Comparison of ENCODE assay signal across 9 mouse cellular contexts in genomic region chr15:79162822-79163221, GRCm38 (mm10). TPM values are rescaled to one million over a fixed set of nuclear protein-coding genes. Genes with fewer than 3 reads are reported as not detected.
A peak's percentile ranks its signal among the peaks of the same experiment; 100 is the strongest.
DNase-seq lines count a peak whose midpoint lies in the region; ATAC-seq and TF ChIP-seq lines count a peak whose summit lies in the region.
"Had no signal": no experiment of that assay in that cellular context is flagged by ENCODE, and none has a peak within 500 bp of the region (broad histone marks: within the 10 kb centered on the region; RNA-seq: fewer than 3 reads in every experiment).

No protein-coding gene starts in this region.

- H3K36me3 ChIP-seq in heart, embryonic 11.5 days (ENCODE audit: control insufficient read depth, insufficient read depth, low read length) = no peaks in the 10 kb centered on the region
- no peaks in the 10 kb centered on the region for H3K36me3 ChIP-seq in midbrain, postnatal 0 days (ENCODE audit: insufficient read depth, low read length)
- H3K36me3 ChIP-seq in midbrain, embryonic 13.5 days = no peaks in the 10 kb centered on the region
- H3K36me3 ChIP-seq in intestine, embryonic 15.5 days = no peaks in the 10 kb centered on the region
- no peaks in the 10 kb centered on the region for H3K36me3 ChIP-seq in testis, adult 2 months (ENCODE audit: control insufficient read depth, insufficient read depth, low read length)

- H3K4me2 ChIP-seq in heart, embryonic 11.5 days = no peak overlapping the region
- H3K4me2 ChIP-seq in midbrain, postnatal 0 days (ENCODE audit: low read depth, low read length, poor library complexity, severe bottlenecking) = no peak overlapping the region
- H3K4me2 ChIP-seq in midbrain, embryonic 13.5 days (replicated peaks) = no peak overlapping the region
- no peak overlapping the region for H3K4me2 ChIP-seq in intestine, embryonic 15.5 days (replicated peaks)

- ATAC-seq in heart, embryonic 11.5 days (replicated peaks; ENCODE audit: insufficient number of reproducible peaks, low FRiP score, low TSS enrichment) = no peak
- ATAC-seq in midbrain, postnatal 0 days (ENCODE audit: low FRiP score) = no peak
- no peak for ATAC-seq in midbrain, embryonic 13.5 days
- no peak for ATAC-seq in intestine, embryonic 15.5 days

- no peak overlapping the region for H3K9ac ChIP-seq in heart, embryonic 11.5 days (ENCODE audit: low read depth, low read length)
- no peak overlapping the region for H3K9ac ChIP-seq in midbrain, postnatal 0 days (replicated peaks; ENCODE audit: low read length, poor library complexity, severe bottlenecking)
- H3K9ac ChIP-seq in midbrain, embryonic 13.5 days (replicated peaks) = no peak overlapping the region
- no peak overlapping the region for H3K9ac ChIP-seq in intestine, embryonic 15.5 days

- H3K9me3 ChIP-seq in heart, embryonic 11.5 days (replicated peaks; ENCODE audit: control insufficient read depth, low read length) = no peaks in the 10 kb centered on the region
- H3K9me3 ChIP-seq in midbrain, postnatal 0 days (ENCODE audit: low read length) = no peaks in the 10 kb centered on the region
- no peaks in the 10 kb centered on the region for H3K9me3 ChIP-seq in midbrain, embryonic 13.5 days
- H3K9me3 ChIP-seq in intestine, embryonic 15.5 days = no peaks in the 10 kb centered on the region

- H3K4me1 ChIP-seq in heart, embryonic 11.5 days (ENCODE audit: control insufficient read depth, insufficient read depth, low read length) = peaks cover 15% of the 10 kb centered on the region
- no peaks in the 10 kb centered on the region for H3K4me1 ChIP-seq in midbrain, postnatal 0 days (ENCODE audit: insufficient read depth, low read length)
- H3K4me1 ChIP-seq in midbrain, embryonic 13.5 days (replicated peaks) = peaks cover 32% of the 10 kb centered on the region
- H3K4me1 ChIP-seq in intestine, embryonic 15.5 days (replicated peaks) = 0 out of 2 replicates have a peak, but pooled peaks cover 8% of the 10 kb centered on the region
- H3K4me1 ChIP-seq in testis, adult 2 months (ENCODE audit: control insufficient read depth, insufficient read depth, low read length) = peaks cover 7% of the 10 kb centered on the region

- no peak for DNase-seq in heart, adult 18-20 months
- no peak for DNase-seq in midbrain, postnatal 0 days (ENCODE audit: low spot score)
- no peak for DNase-seq in retina, postnatal 1 day
- no peak for DNase-seq in gastrocnemius, postnatal 25 days
- DNase-seq: kidney, postnatal 36 days had no signal

- H3K4me3 ChIP-seq in heart, embryonic 11.5 days (ENCODE audit: low read depth, low read length) = peak overlapping the region; percentile 35; the same call in 1 of the 2 replicates
- peak overlapping the region; percentile 21; the same call in 1 of the 2 replicates for H3K4me3 ChIP-seq in midbrain, postnatal 0 days (ENCODE audit: low read depth, low read length)
- no peak overlapping the region for H3K4me3 ChIP-seq in midbrain, embryonic 13.5 days (replicated peaks)
- peak overlapping the region; percentile 22 for H3K4me3 ChIP-seq in intestine, embryonic 15.5 days (replicated peaks)
- no peak overlapping the region for H3K4me3 ChIP-seq in testis, adult 2 months (ENCODE audit: control insufficient read depth, low read depth, low read length)

- peaks cover 86% of the 10 kb centered on the region for H3K27me3 ChIP-seq in heart, embryonic 11.5 days (ENCODE audit: control insufficient read depth, insufficient read depth, low read length)
- peaks cover 38% of the 10 kb centered on the region for H3K27me3 ChIP-seq in midbrain, postnatal 0 days (ENCODE audit: insufficient read depth, low read length)
- H3K27me3 ChIP-seq in midbrain, embryonic 13.5 days = peaks cover 52% of the 10 kb centered on the region
- H3K27me3 ChIP-seq in intestine, embryonic 15.5 days (replicated peaks) = peaks cover 82% of the 10 kb centered on the region
- H3K27me3 ChIP-seq in testis, adult 2 months (ENCODE audit: control insufficient read depth, insufficient read depth, low read length) = no peaks in the 10 kb centered on the region

- no peak overlapping the region for H3K27ac ChIP-seq in heart, embryonic 11.5 days (ENCODE audit: low read depth, low read length)
- no peak overlapping the region for H3K27ac ChIP-seq in midbrain, postnatal 0 days (ENCODE audit: low read depth, low read length)
- no peak overlapping the region for H3K27ac ChIP-seq in midbrain, embryonic 13.5 days
- H3K27ac ChIP-seq in intestine, embryonic 15.5 days = no peak overlapping the region
- H3K27ac ChIP-seq in testis, adult 2 months (ENCODE audit: control insufficient read depth, insufficient read depth, low read depth, low read length) = no peak overlapping the region

- no peak for TF ChIP-seq POLR2A in testis, adult 2 months (IDR thresholded peaks at IDR 0.05; ENCODE audit: control insufficient read depth, low read depth, low read length)

- 30% methylated on average over 14 of the region's 14 CpGs for WGBS in heart, embryonic 11.5 days (ENCODE audit: insufficient replicate concordance)
- 49% methylated on average over 14 of the region's 14 CpGs for WGBS in midbrain, postnatal 0 days
- 53% methylated on average over 14 of the region's 14 CpGs for WGBS in midbrain, embryonic 13.5 days
- 32% methylated on average over 14 of the region's 14 CpGs for WGBS in intestine, embryonic 15.5 days

- peak; percentile 42 for TF ChIP-seq CTCF in midbrain, postnatal 0 days (IDR thresholded peaks at IDR 0.05)
- peak; percentile 20; the same call in 1 of the 2 replicates for TF ChIP-seq CTCF in testis, adult 2 months (IDR thresholded peaks at IDR 0.05; ENCODE audit: control insufficient read depth, insufficient read depth, insufficient replicate concordance, low read depth, low read length)

RNA-seq across cellular contexts. Expression of gene Sox10, which starts 2.2 kb away (rescaled TPM):
- polyA plus RNA-seq in heart, embryonic 11.5 days (2014; fragmentation: Nextera tagmentation; extraction: Ambion mirVana) = 1.1 and 1.3 TPM in 2 replicates
- total RNA-seq in heart, adult 18-20 months (2021) = 1 to 10 TPM; 1.4 TPM
- total RNA-seq in midbrain, postnatal 0 days (2014; rRNA removed) = 19.2 and 21.1 TPM in 2 replicates
- polyA plus RNA-seq in midbrain, postnatal 0 days (2015; fragmentation: Nextera tagmentation; extraction: Ambion mirVana) = 6.8 and 8.9 TPM in 2 replicates
- polyA plus RNA-seq in midbrain, embryonic 13.5 days (2015; fragmentation: Nextera tagmentation; extraction: Ambion mirVana) = 0.58 and 0.67 TPM in 2 replicates
- polyA plus RNA-seq in intestine, embryonic 15.5 days (2015; fragmentation: Nextera tagmentation; extraction: Ambion mirVana) = 7.9 and 8.2 TPM in 2 replicates
- 1.5 and 1.6 TPM in 2 replicates for polyA plus RNA-seq in testis, adult 2 months (2012; rRNA removed)
- total RNA-seq in gastrocnemius, postnatal 25 days (2021) = 1 to 10 TPM; 1.3 to 1.8 TPM

RNA-seq across cellular contexts. Expression of gene 1700088E04Rik, which starts 21.8 kb away (rescaled TPM):
- polyA plus RNA-seq in heart, embryonic 11.5 days (2014; fragmentation: Nextera tagmentation; extraction: Ambion mirVana) = 7.1 and 8.2 TPM in 2 replicates
- total RNA-seq in heart, adult 18-20 months (2021) = 1 to 10 TPM in 1 of 2 experiments, under 1 TPM in 1; 0.89 to 3.4 TPM
- 9.5 and 11.7 TPM in 2 replicates for total RNA-seq in midbrain, postnatal 0 days (2014; rRNA removed)
- 15.9 and 21.6 TPM in 2 replicates for polyA plus RNA-seq in midbrain, postnatal 0 days (2015; fragmentation: Nextera tagmentation; extraction: Ambion mirVana)
- polyA plus RNA-seq in midbrain, embryonic 13.5 days (2015; fragmentation: Nextera tagmentation; extraction: Ambion mirVana) = 14.0 and 16.6 TPM in 2 replicates
- 4.5 and 5.7 TPM in 2 replicates for polyA plus RNA-seq in intestine, embryonic 15.5 days (2015; fragmentation: Nextera tagmentation; extraction: Ambion mirVana)
- 115 and 133 TPM in 2 replicates for polyA plus RNA-seq in testis, adult 2 months (2012; rRNA removed)
- total RNA-seq in gastrocnemius, postnatal 25 days (2021) = 1 to 10 TPM in 1 of 2 experiments, under 1 TPM in 1; 0.56 to 1.6 TPM

RNA-seq across cellular contexts. Expression of gene Polr2f, which starts 22.0 kb away (rescaled TPM):
- 284 and 297 TPM in 2 replicates for polyA plus RNA-seq in heart, embryonic 11.5 days (2014; fragmentation: Nextera tagmentation; extraction: Ambion mirVana)
- total RNA-seq in heart, adult 18-20 months (2021) = 100 to 1,000 TPM; 135 TPM
- 59.7 and 67.5 TPM in 2 replicates for total RNA-seq in midbrain, postnatal 0 days (2014; rRNA removed)
- 341 and 344 TPM in 2 replicates for polyA plus RNA-seq in midbrain, postnatal 0 days (2015; fragmentation: Nextera tagmentation; extraction: Ambion mirVana)
- 295 and 296 TPM in 2 replicates for polyA plus RNA-seq in midbrain, embryonic 13.5 days (2015; fragmentation: Nextera tagmentation; extraction: Ambion mirVana)
- 311 and 328 TPM in 2 replicates for polyA plus RNA-seq in intestine, embryonic 15.5 days (2015; fragmentation: Nextera tagmentation; extraction: Ambion mirVana)
- polyA plus RNA-seq in testis, adult 2 months (2012; rRNA removed) = 41.1 and 42.2 TPM in 2 replicates
- 10 to 100 TPM; 65.8 to 66.9 TPM for total RNA-seq in gastrocnemius, postnatal 25 days (2021)

RNA-seq across cellular contexts. Expression of gene Micall1, which starts 54.1 kb away (rescaled TPM):
- 11.9 and 13.6 TPM in 2 replicates for polyA plus RNA-seq in heart, embryonic 11.5 days (2014; fragmentation: Nextera tagmentation; extraction: Ambion mirVana)
- 10 to 100 TPM; 38.5 to 44.1 TPM for total RNA-seq in heart, adult 18-20 months (2021)
- total RNA-seq in midbrain, postnatal 0 days (2014; rRNA removed) = 33.4 and 35.5 TPM in 2 replicates
- polyA plus RNA-seq in midbrain, postnatal 0 days (2015; fragmentation: Nextera tagmentation; extraction: Ambion mirVana) = 8.9 and 10.3 TPM in 2 replicates
- polyA plus RNA-seq in midbrain, embryonic 13.5 days (2015; fragmentation: Nextera tagmentation; extraction: Ambion mirVana) = 8.6 and 9.5 TPM in 2 replicates
- polyA plus RNA-seq in intestine, embryonic 15.5 days (2015; fragmentation: Nextera tagmentation; extraction: Ambion mirVana) = 8.3 TPM in 2 replicates
- polyA plus RNA-seq in testis, adult 2 months (2012; rRNA removed) = 75.8 and 85.0 TPM in 2 replicates
- total RNA-seq in gastrocnemius, postnatal 25 days (2021) = 10 to 100 TPM; 14.0 to 15.0 TPM

Comparison
In these comparisons a context has a peak if more than half of its experiments do, and no peak if none do; other contexts are left out.
1. H3K4me3 ChIP-seq: peak in heart, embryonic 11.5 days (single experiment), midbrain, postnatal 0 days (single experiment) and intestine, embryonic 15.5 days (single experiment); none in midbrain, embryonic 13.5 days (single experiment) and testis, adult 2 months (single experiment).